Mouse (Mus musculus) liver, embryonic 15.5 days (tissue): Measurements from ENCODE around the gene Il12a. TPM values are rescaled to one million over a fixed set of nuclear protein-coding genes. Genes with fewer than 3 reads are reported as not detected.

Experiments used
- ATAC-seq: fragments of 200-750 bp; cut with Nextera tagmentation; 2 replicates; pipeline ENCODE4 v1.8.0; 2017; ENCODE audit warnings: moderate number of reproducible peaks, mild to moderate bottlenecking, moderate library complexity; ENCODE audit not compliant: insufficient read depth
- H3K27ac ChIP-seq: fragments of 300-500 bp; sonication (generic); replicated peaks from 2 replicates; pipeline ENCODE4 v1.5.1; 2015; ENCODE audit warnings: mild to moderate bottlenecking, inconsistent platforms
- H3K27me3 ChIP-seq: fragments of 300-500 bp; sonication (generic); 2 replicates; pipeline ENCODE4 v1.6.1; 2015; ENCODE audit warnings: mild to moderate bottlenecking, inconsistent platforms
- H3K36me3 ChIP-seq: fragments of 300-500 bp; sonication (generic); replicated peaks from 2 replicates; pipeline ENCODE4 v1.6.1; 2015; ENCODE audit warnings: moderate library complexity, mild to moderate bottlenecking, inconsistent platforms
- H3K4me1 ChIP-seq: fragments of 300-500 bp; sonication (generic); replicated peaks from 2 replicates; pipeline ENCODE4 v1.6.1; 2015; ENCODE audit warnings: inconsistent platforms
- H3K4me2 ChIP-seq: fragments of 300-500 bp; sonication (generic); 2 replicates; pipeline ENCODE4 v1.6.1; 2015; ENCODE audit warnings: moderate library complexity, mild to moderate bottlenecking, inconsistent platforms
- H3K4me3 ChIP-seq: fragments of 300-500 bp; sonication (generic); replicated peaks from 2 replicates; pipeline ENCODE4 v1.5.1; 2015; ENCODE audit warnings: mild to moderate bottlenecking, inconsistent platforms
- H3K9ac ChIP-seq: fragments of 300-500 bp; sonication (generic); 2 replicates; pipeline ENCODE4 v1.6.1; 2015; ENCODE audit warnings: moderate library complexity, mild to moderate bottlenecking, inconsistent platforms
- H3K9me3 ChIP-seq: fragments of 300-500 bp; sonication (generic); replicated peaks from 2 replicates; pipeline ENCODE4 v1.6.1; 2016; ENCODE audit warnings: inconsistent platforms
- WGBS: fragments of 180-500 bp; shearing (Covaris S2); methylation state at CpG from one replicate; pipeline ENCODE4 v1.1.7; 2015; ENCODE audit warnings: mixed read lengths; ENCODE audit not compliant: insufficient replicate concordance; 5-methylcytosine and 5-hydroxymethylcytosine counted together
- polyA plus RNA-seq: library from polyadenylated mRNA; unstranded; fragments of >200 nt; fragmentation: Nextera tagmentation; extraction: Ambion mirVana; gene quantifications from 2 replicates; pipeline ENCODE4 v1.2.1, GENCODE M21; 2015

Il12a gene
- polyA plus RNA-seq, 1 experiment from 2014 or later: 1.6 TPM

DNA sequence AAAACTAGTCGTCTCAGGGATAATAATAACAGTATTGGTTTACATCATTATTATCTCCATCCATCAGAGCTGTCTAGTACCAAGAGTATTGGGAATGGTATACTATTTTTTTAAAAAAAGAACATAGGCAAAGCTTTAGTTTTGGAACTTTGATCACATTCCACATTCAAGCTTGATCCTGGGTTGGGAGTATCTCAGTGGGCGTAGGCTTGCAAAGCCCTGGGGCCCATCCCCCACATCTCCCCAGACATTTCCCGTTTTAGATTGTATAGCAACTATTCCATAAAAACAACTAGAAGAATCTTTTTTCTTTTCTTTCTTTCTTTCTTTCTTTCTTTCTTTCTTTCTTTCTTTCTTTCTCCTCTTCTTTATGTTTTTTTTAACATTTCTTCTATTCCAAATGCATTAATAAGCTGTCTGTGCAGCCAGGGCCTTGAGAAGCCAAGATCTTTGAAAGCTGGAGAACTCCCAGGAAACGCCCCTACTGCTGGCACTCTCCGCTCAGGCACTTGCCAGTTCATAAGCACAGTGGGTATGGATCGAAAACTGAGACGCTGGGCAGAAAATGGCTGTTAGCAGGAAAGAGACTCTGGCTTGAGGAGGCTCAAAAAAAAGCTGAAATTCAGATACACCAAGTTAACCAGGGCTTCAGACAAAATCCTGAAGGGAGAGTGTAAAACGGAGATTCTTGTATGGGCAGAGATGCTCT is 3.4 kb upstream of the Il12a start:
- no peak overlapping the region for H3K4me2 ChIP-seq
- no peak for ATAC-seq
- 0 out of 2 replicates have a peak, but pooled peaks cover 10% of the 10 kb centered on the region for H3K27me3 ChIP-seq
- WGBS: 54% methylated on average over 8 of the region's 8 CpGs
- no peaks in the 10 kb centered on the region for H3K36me3 ChIP-seq
- no peaks in the 10 kb centered on the region for H3K9me3 ChIP-seq
- no peak overlapping the region for H3K9ac ChIP-seq
- H3K27ac ChIP-seq: no peak overlapping the region
- no peak overlapping the region for H3K4me3 ChIP-seq
- H3K4me1 ChIP-seq: no peaks in the 10 kb centered on the region

- H3K4me2 ChIP-seq: no peak overlapping the region
- H3K4me1 ChIP-seq: no peaks in the 10 kb centered on the region
- ATAC-seq: no peak
- H3K27me3 ChIP-seq: peaks cover 21% of the 10 kb centered on the region
- no peak overlapping the region for H3K4me3 ChIP-seq
- H3K9ac ChIP-seq: no peak overlapping the region
- H3K27ac ChIP-seq: no peak overlapping the region
- no peaks in the 10 kb centered on the region for H3K36me3 ChIP-seq
- H3K9me3 ChIP-seq: no peaks in the 10 kb centered on the region
- WGBS: 70% methylated on average over 7 of the region's 7 CpGs
Measured at GRCm38 (mm10) chr3:68689346-68689745, 1.1 kb upstream of the Il12a start.

GRCm38 (mm10) chr3:68691100-68691778 is 795 bp downstream of the Il12a start:
- H3K4me1 ChIP-seq: no peaks in the 10 kb centered on the region
- WGBS: 23% methylated on average over 28 of the region's 28 CpGs
- no peaks in the 10 kb centered on the region for H3K36me3 ChIP-seq
- peaks cover 21% of the 10 kb centered on the region for H3K27me3 ChIP-seq
- H3K9ac ChIP-seq: no peak overlapping the region
- peak overlapping the region; percentile 23 for H3K4me3 ChIP-seq
- H3K4me2 ChIP-seq: peak overlapping the region; percentile 43
- ATAC-seq: no peak
- no peak overlapping the region for H3K27ac ChIP-seq
- H3K9me3 ChIP-seq: no peaks in the 10 kb centered on the region

DNA sequence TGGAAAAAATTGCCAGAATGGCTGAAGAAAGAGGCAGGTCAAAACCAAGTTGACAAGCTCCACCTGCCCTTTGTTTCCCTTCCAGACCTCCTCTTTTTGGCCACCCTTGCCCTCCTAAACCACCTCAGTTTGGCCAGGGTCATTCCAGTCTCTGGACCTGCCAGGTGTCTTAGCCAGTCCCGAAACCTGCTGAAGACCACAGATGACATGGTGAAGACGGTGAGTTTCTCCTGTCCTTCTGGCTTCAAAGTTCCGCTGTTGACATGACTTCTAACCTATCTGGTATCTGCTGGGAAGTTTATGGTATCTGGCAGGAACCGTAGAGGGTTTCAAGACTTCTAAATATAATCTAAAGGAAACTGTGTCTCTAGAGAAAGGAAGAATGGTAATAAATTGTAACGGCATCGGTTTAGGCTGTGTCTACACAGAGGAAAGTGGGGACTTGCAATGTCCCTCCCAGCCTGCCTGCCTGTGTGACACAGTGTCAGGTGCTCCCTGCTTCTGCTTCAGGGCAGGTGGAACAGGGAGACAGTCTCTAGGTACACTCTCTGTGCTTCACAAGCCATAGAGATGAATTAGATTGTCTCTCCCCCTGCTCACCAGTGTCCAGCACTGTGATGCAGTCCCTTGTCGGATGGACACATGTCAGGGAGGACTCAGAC is 1.6 kb downstream of the Il12a start:
- H3K4me3 ChIP-seq: peak overlapping the region; percentile 23
- H3K27me3 ChIP-seq: peaks cover 21% of the 10 kb centered on the region
- 0 out of 2 replicates have a peak overlapping the region, but pooled peaks have one; percentile 8 for H3K27ac ChIP-seq
- H3K4me2 ChIP-seq: peak overlapping the region; percentile 43; the same call in 1 of the 2 replicates
- no peaks in the 10 kb centered on the region for H3K4me1 ChIP-seq
- H3K36me3 ChIP-seq: no peaks in the 10 kb centered on the region
- ATAC-seq: no peak
- H3K9ac ChIP-seq: no peak overlapping the region
- WGBS: 14% methylated on average over 7 of the region's 7 CpGs
- H3K9me3 ChIP-seq: no peaks in the 10 kb centered on the region

- Histone ChIP-seq H3K4me3 (no peak overlapping the region), H3K27me3 (peaks cover 21% of the 10 kb centered on the region), H3K9ac (no peak overlapping the region), H3K27ac (0 out of 2 replicates have a peak overlapping the region, but pooled peaks have one; percentile 8), H3K9me3 (no peaks in the 10 kb centered on the region), H3K36me3 (no peaks in the 10 kb centered on the region), H3K4me1 (no peaks in the 10 kb centered on the region), H3K4me2 (peak overlapping the region; percentile 23; the same call in 1 of the 2 replicates)
- no peak for ATAC-seq
- 20% methylated on average over 11 of the region's 11 CpGs for WGBS
Measured at GRCm38 (mm10) chr3:68692600-68693225, 2.3 kb downstream of the Il12a start.

DNA sequence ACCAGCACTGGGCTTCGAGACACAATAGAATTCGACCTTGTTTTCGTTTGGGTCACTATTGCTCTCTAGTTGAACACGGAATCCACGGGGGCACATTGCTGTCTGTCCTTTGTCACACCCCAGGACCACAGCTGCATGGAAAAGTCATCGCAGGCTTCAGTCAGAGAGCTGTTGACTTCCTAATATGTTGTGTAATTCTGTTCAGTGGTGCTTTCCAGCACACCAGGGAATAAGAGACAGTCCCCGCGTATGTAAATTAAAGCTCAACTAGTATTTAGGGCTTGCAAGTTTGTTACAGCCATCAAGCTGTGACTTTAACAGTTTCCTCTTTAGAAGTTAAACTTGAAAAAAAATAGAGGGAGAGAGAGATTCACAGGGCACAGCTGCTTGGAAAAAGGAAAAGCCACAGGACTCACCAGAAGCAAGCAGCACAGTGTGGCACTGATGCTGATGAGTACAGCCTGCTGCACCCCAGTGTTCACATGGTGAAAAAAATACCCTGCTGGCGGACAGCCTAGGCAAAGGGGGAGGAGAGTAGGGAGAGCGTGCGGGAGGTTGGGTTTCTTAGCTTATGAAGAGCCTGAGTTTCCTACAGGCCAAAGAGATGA is 3.1 kb downstream of the Il12a start:
- H3K27ac ChIP-seq: no peak overlapping the region
- H3K27me3 ChIP-seq: peaks cover 21% of the 10 kb centered on the region
- H3K9me3 ChIP-seq: no peaks in the 10 kb centered on the region
- H3K4me2 ChIP-seq: no peak overlapping the region
- 15% methylated on average over 11 of the region's 11 CpGs for WGBS
- H3K36me3 ChIP-seq: no peaks in the 10 kb centered on the region
- no peaks in the 10 kb centered on the region for H3K4me1 ChIP-seq
- no peak overlapping the region for H3K4me3 ChIP-seq
- no peak for ATAC-seq
- H3K9ac ChIP-seq: no peak overlapping the region

DNA sequence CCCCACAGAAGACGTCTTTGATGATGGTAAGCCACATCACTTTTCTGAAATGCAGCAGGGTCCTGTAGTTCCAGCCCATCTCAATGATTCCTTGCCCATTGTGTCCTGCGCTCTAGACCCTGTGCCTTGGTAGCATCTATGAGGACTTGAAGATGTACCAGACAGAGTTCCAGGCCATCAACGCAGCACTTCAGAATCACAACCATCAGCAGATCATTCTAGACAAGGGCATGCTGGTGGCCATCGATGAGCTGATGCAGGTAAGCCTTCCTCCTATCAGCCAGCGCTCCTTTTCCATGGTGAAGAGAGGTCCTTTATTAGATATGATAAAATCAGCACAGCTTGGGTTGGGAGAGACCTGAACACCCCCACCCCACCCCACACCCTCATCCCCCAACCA is 4.9 kb downstream of the Il12a start:
- Histone ChIP-seq H3K4me2 (no peak overlapping the region), H3K36me3 (no peaks in the 10 kb centered on the region), H3K9me3 (no peaks in the 10 kb centered on the region), H3K27ac (no peak overlapping the region), H3K4me3 (no peak overlapping the region), H3K27me3 (peaks cover 21% of the 10 kb centered on the region), H3K9ac (no peak overlapping the region), H3K4me1 (no peaks in the 10 kb centered on the region)
- ATAC-seq: no peak
- WGBS: 66% methylated on average over 5 of the region's 5 CpGs

- no peak overlapping the region for H3K27ac ChIP-seq
- 59% methylated on average over 3 of the region's 3 CpGs for WGBS
- no peak overlapping the region for H3K4me3 ChIP-seq
- H3K4me1 ChIP-seq: no peaks in the 10 kb centered on the region
- H3K4me2 ChIP-seq: no peak overlapping the region
- no peak overlapping the region for H3K9ac ChIP-seq
- no peaks in the 10 kb centered on the region for H3K9me3 ChIP-seq
- H3K27me3 ChIP-seq: peaks cover 15% of the 10 kb centered on the region
- ATAC-seq: no peak
- no peaks in the 10 kb centered on the region for H3K36me3 ChIP-seq
Measured at GRCm38 (mm10) chr3:68696495-68697200, 6.2 kb downstream of the Il12a start.

- H3K4me3 ChIP-seq: no peak overlapping the region
- H3K9me3 ChIP-seq: no peaks in the 10 kb centered on the region
- no peaks in the 10 kb centered on the region for H3K4me1 ChIP-seq
- H3K27me3 ChIP-seq: no peaks in the 10 kb centered on the region
- H3K36me3 ChIP-seq: no peaks in the 10 kb centered on the region
- H3K4me2 ChIP-seq: no peak overlapping the region
- ATAC-seq: no peak
- 76% methylated on average over 3 of the region's 3 CpGs for WGBS
- no peak overlapping the region for H3K27ac ChIP-seq
- no peak overlapping the region for H3K9ac ChIP-seq
Measured at GRCm38 (mm10) chr3:68698601-68699000, 8.2 kb downstream of the Il12a start.

GRCm38 (mm10) chr3:68700091-68700490 is 9.6 kb downstream of the Il12a start:
- 56% methylated on average over 4 of the region's 4 CpGs for WGBS
- no peak overlapping the region for H3K27ac ChIP-seq
- H3K27me3 ChIP-seq: no peaks in the 10 kb centered on the region
- no peak for ATAC-seq
- H3K9me3 ChIP-seq: no peaks in the 10 kb centered on the region
- no peak overlapping the region for H3K9ac ChIP-seq
- H3K4me3 ChIP-seq: no peak overlapping the region
- H3K36me3 ChIP-seq: no peaks in the 10 kb centered on the region
- H3K4me1 ChIP-seq: no peaks in the 10 kb centered on the region
- no peak overlapping the region for H3K4me2 ChIP-seq
